ENCODE assay signal across 25 mouse cellular contexts in genomic region chrX:19095960-19096359, GRCm38 (mm10).
A peak's percentile ranks its signal among the peaks of the same experiment; 100 is the strongest.
DNase-seq lines count a peak whose midpoint lies in the region; ATAC-seq and TF ChIP-seq lines count a peak whose summit lies in the region.
"Had no signal": no experiment of that assay in that cellular context is flagged by ENCODE, and none has a peak within 500 bp of the region (broad histone marks: within the 10 kb centered on the region; RNA-seq: fewer than 3 reads in every experiment).

No protein-coding gene starts in this region.

- H3K27me3 ChIP-seq in lung, embryonic 15.5 days: no peaks in the 10 kb centered on the region
- H3K27me3 ChIP-seq: forebrain, embryonic 12.5 days; forebrain, embryonic 15.5 days; heart, embryonic 12.5 days; heart, embryonic 15.5 days; hindbrain, embryonic 13.5 days had no signal

- H3K4me2 ChIP-seq in lung, embryonic 15.5 days: no peak overlapping the region
- H3K4me2 ChIP-seq: forebrain, embryonic 12.5 days; forebrain, embryonic 15.5 days; heart, embryonic 12.5 days; heart, embryonic 15.5 days; hindbrain, embryonic 13.5 days had no signal

- peak; percentile 37 for DNase-seq in lung, postnatal 10 days
- DNase-seq in lung, postnatal 36 days: peak; percentile 63
- DNase-seq in left cerebral cortex, adult 9 months (ENCODE audit: low spot score in 2 of 2): no peak
- no peak for DNase-seq in natural killer cell, adult 2 months (ENCODE audit: low spot score in 2 of 2)
- no peak for DNase-seq in B cell, adult 2 months
- DNase-seq in right cerebral cortex, adult 18-20 months: no peak
- DNase-seq: adrenal gland, adult 8-10 months; adrenal gland, postnatal 25 days; cerebellum, adult 18-20 months; cerebellum, adult 9-10 months; cerebellum, postnatal 14 days; gastrocnemius, postnatal 14 days; heart, adult 11 months; heart, postnatal 10 days; heart, postnatal 36 days had no signal

- no peak for TF ChIP-seq CTCF in embryonic fibroblast, embryonic 13.5 days (IDR thresholded peaks at IDR 0.05; ENCODE audit: borderline replicate concordance, insufficient read depth, low read length)

- H3K9me3 ChIP-seq in lung, embryonic 15.5 days: no peaks in the 10 kb centered on the region
- H3K9me3 ChIP-seq: forebrain, embryonic 12.5 days; forebrain, embryonic 15.5 days; heart, embryonic 15.5 days; hindbrain, embryonic 10.5 days; hindbrain, embryonic 13.5 days had no signal

- peak overlapping the region; percentile 65; the same call in 1 of the 2 replicates for H3K27ac ChIP-seq in embryonic fibroblast, embryonic 13.5 days (ENCODE audit: insufficient read depth, low read length)
- H3K27ac ChIP-seq in lung, embryonic 15.5 days: no peak overlapping the region
- H3K27ac ChIP-seq: forebrain, embryonic 12.5 days; forebrain, embryonic 15.5 days; heart, embryonic 15.5 days; hindbrain, embryonic 10.5 days; hindbrain, embryonic 13.5 days had no signal

- no peaks in the 10 kb centered on the region for H3K36me3 ChIP-seq in lung, embryonic 15.5 days
- H3K36me3 ChIP-seq: forebrain, embryonic 12.5 days; forebrain, embryonic 15.5 days; heart, embryonic 12.5 days; heart, embryonic 15.5 days; hindbrain, embryonic 10.5 days; hindbrain, embryonic 13.5 days had no signal

- ATAC-seq in lung, embryonic 15.5 days (ENCODE audit: borderline replicate concordance, extremely low read depth, low FRiP score, low TSS enrichment): peak; percentile 59; the same call in 1 of the 2 replicates
- ATAC-seq: activated CD4-positive, CD25-positive, alpha-beta regulatory T cell, adult 4 months; forebrain, embryonic 15.5 days; hindbrain, embryonic 16.5 days had no signal

- H3K4me1 ChIP-seq in embryonic fibroblast, embryonic 13.5 days (ENCODE audit: control insufficient read depth, insufficient read depth, low read length): no peaks in the 10 kb centered on the region; the same call in 1 of the 2 replicates
- H3K4me1 ChIP-seq in lung, embryonic 15.5 days: no peaks in the 10 kb centered on the region
- H3K4me1 ChIP-seq: forebrain, embryonic 12.5 days; forebrain, embryonic 15.5 days; heart, embryonic 12.5 days; heart, embryonic 15.5 days; hindbrain, embryonic 10.5 days; hindbrain, embryonic 13.5 days had no signal

- no peak overlapping the region for H3K4me3 ChIP-seq in embryonic fibroblast, embryonic 13.5 days (ENCODE audit: insufficient read depth, low read length)
- no peak overlapping the region for H3K4me3 ChIP-seq in lung, embryonic 15.5 days
- H3K4me3 ChIP-seq: forebrain, embryonic 12.5 days; forebrain, embryonic 15.5 days; heart, embryonic 12.5 days; heart, embryonic 15.5 days; hindbrain, embryonic 10.5 days; hindbrain, embryonic 13.5 days had no signal

- TF ChIP-seq POLR2A in embryonic fibroblast, embryonic 13.5 days (IDR thresholded peaks at IDR 0.05; ENCODE audit: low read depth, low read length): no peak

- no peak overlapping the region for H3K9ac ChIP-seq in lung, embryonic 15.5 days
- H3K9ac ChIP-seq: forebrain, embryonic 12.5 days; forebrain, embryonic 15.5 days; heart, embryonic 12.5 days; heart, embryonic 15.5 days; hindbrain, embryonic 13.5 days had no signal

Comparison
In these comparisons a context has a peak if more than half of its experiments do, and no peak if none do; other contexts are left out.
1. DNase-seq: peak in lung, postnatal 10 days (single experiment) and lung, postnatal 36 days (single experiment); none in left cerebral cortex, adult 9 months (0 of 2), natural killer cell, adult 2 months (0 of 2), B cell, adult 2 months (0 of 2) and right cerebral cortex, adult 18-20 months (single experiment).